Mouse (Mus musculus) right cerebral cortex, postnatal 14 days (tissue): Measurements from ENCODE around the gene Pum3.

Source experiments
- DNase-seq: peaks from one replicate; pipeline ENCODE4 v3.0.0; 2022

Gene Pum3

DNA sequence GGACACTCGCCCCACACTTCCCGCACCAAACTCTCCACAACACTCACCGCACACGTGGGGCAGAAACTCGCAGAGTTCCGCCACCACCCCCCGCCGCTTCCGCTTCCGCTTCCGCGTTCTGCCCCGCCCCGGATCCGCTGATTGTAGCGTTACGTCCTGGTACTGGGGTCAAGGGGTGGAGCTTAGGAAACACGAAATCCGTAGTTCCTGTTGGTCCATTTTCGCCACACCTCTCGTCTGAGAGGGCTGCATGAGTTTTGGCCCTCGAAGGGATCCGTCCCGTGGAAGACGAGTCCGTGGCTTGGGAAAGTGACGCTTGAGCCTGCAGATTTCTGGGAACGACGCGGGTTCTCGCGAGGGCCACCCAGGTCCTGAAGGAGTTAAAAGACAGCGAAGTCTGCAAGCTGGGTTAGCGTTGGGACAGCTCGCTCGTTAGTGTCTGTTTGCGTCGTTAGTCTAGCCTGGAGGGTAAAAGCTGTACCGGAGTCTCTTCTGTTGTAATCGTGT is at the start of gene Pum3:
TSS of gene Pum3 (minus strand) at position 81 of the 507 bp plus-strand sequence.
- peak; percentile 96 for DNase-seq

DNA sequence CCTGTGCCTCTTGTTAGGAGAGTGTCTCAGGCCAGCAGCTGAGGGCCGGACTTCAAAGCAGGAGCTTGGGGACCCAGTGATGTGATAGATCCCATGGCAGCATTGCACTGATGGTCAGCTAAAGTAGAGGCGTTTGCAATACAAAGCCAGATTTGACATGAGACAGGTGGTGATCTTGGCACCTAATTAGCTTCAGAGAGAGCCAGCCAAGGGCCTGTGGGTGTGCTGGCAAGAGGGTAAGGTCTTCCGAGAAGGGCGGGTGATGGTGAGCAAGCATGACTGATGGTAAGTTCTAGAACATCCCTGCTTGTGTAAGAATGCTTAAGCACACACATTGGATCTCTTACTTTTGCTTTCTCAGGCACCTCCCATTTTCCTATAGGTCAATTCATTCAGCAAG is 37.1 kb upstream of the Pum3 start:
- no peak for DNase-seq

- DNase-seq: peak; percentile 28
These were observed 33.0 kb upstream of the Pum3 start for GRCm38 (mm10) chr19:27462656-27463055.

GRCm38 (mm10) chr19:27450458-27450857 is 20.8 kb upstream of the Pum3 start:
- DNase-seq: peak; percentile 84

DNA sequence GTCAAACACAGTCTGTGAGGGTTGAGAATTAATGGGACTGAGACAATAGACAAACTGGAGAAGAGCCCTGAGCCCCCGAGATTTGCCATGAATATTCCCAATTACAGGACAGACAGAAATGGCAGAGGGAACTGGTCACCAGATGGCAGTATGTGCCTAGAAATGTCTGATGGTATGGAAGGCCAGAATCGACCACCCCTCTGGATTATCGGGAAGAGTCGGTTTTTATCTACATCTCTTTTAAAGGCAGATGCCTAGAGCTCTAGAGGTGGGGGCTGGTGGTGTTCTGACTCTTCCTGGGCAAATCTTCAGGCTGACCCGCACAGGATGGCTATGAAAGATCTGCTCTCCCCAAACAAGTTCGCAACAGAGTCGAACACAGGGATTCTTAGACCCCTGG is 17.9 kb upstream of the Pum3 start:
- peak; percentile 42 for DNase-seq

DNA sequence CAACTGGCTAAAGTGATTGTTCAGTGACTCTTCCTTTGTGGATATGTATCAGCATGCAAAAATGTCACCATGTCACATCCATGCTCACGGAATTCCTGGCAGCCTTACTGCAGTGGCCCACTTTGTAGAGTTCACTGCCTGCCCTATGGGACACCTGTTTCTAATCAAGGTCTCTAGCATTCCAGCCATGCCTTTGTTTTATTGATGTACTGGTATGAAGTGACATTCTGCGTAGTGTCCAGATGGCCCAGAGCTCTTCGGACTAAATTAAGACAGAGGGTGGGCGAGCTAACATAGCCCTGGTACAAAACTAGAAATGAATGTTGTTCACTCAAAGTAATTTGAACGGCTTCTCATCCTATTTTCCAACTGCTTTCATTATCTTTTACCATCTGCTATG is 11.5 kb upstream of the Pum3 start:
- DNase-seq: no peak

DNA sequence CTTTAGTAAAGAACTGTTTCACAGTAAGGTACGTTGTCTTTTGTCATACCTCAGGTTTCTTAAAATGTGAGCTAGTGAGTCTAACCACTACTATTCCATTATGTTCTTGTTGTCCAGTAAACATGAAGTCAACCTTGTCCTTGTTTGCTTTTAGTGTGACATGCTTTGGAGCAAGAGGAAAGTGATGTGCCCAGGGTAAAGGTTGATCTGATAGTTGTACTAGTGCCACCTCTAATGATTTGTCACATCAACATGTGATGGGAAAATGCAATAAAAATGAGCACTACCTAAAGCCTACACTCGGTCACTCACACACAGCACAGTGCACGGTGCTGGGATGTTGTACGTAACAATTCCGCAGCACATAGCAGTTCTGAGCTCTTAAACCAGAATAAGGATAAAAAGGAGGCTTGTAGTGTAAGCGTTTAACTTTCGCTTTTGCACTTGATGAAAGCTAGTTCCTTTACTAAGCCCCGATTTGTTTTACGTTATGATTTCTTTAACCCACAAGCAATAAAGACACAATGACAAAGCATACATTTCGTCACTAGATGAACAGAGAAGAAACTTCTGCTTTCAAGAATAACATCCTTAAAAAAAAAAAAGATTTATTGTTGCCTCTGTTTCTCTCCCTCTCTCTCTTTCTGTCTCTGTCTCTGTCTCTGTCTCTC is 8.5 kb upstream of the Pum3 start:
- no peak for DNase-seq

- no peak for DNase-seq
These were observed 781 bp upstream of the Pum3 start for GRCm38 (mm10) chr19:27430406-27430805.

DNA sequence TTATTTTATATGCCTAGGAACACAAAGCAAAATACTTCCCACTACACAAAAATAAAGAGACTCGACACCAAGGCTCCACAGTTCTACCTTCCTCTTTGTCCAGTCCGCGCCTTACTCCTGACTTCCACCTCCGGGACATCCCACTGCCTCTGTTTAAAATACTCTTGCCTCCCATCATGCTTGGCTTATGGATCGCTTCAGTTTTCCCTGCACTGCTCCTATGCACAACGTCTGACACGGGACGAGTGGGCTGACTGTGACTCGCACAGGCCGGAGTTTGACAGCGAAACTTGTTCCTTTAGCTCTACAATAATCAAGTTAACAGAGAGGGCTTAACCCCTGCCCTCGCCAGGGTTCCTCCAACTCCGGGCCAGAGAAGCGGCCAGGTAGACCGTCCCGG is 344 bp downstream of the Pum3 start:
- DNase-seq: no peak

GRCm38 (mm10) chr19:27427865-27428264 is 1.8 kb downstream of the Pum3 start:
- DNase-seq: no peak

- DNase-seq: no peak
These were observed 3.2 kb downstream of the Pum3 start for GRCm38 (mm10) chr19:27426451-27426850.

DNA sequence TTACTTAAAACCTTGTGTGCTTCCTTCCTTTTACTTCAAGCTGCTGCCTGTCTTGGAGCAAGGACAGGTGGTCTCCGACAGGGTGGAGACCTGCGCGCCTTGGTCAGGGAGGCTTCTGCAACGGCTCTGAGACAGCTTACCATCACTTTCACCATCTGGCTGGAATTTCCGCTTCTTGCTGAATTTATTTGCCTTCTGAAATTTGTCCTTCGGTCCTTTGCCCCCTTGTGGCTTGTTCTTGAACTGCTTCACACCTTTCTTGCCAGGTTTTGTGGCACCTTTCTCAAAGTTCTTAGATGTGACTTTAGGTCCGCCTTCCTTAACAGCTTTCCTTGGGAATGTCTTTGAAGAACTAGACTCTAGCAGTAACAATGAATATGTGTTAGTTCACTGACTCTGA is 4.0 kb downstream of the Pum3 start:
- peak; percentile 25 for DNase-seq

- no peak for DNase-seq
These were observed 12.2 kb downstream of the Pum3 start for GRCm38 (mm10) chr19:27417375-27417774.

DNA sequence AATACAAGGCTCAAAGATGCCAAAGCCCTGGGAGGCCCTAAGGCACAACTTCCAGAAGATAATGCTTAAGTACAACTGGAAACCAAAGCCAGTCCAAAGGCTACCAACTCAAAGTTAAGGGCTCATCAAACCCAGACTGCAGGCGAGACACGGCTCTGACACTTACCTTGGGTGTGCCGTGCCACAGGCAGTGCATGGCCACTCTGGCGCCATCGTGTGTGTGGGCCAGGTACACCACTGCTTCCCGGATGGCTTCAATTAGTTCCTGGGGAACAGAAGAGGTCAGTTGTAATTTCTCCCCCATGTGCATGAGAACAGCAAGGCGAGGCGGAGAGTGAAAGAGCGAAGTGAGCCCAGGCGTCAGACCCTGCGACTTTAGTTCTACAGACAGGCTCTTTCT is 13.1 kb downstream of the Pum3 start:
- DNase-seq: peak; percentile 48

GRCm38 (mm10) chr19:27411340-27411739 is 18.3 kb downstream of the Pum3 start:
- DNase-seq: no peak

GRCm38 (mm10) chr19:27410751-27411150 is 18.9 kb downstream of the Pum3 start:
- DNase-seq: no peak

- DNase-seq: no peak
These were observed 19.8 kb downstream of the Pum3 start for GRCm38 (mm10) chr19:27409782-27410181.

GRCm38 (mm10) chr19:27409196-27409595 is 20.4 kb downstream of the Pum3 start:
- DNase-seq: no peak

DNA sequence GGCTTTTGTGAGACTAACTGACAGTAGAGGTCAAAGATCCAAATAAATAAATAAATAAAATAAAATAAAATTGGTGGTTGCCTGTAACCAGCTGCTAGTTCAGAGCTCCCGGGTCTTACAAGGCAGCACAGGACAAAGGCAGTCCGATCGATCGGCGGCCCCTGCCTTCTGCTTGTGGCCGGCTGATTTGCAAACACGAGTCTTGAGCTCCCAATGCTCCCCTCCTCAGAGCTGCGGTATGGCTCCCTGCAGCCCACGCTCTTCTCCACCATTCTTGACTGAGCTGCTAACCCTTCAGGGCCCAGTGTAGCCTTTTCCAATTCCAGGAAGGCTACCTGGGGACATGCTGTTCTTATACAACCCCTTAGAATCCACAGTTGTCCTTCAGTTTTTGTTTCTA is 31.8 kb downstream of the Pum3 start:
- DNase-seq: no peak

DNA sequence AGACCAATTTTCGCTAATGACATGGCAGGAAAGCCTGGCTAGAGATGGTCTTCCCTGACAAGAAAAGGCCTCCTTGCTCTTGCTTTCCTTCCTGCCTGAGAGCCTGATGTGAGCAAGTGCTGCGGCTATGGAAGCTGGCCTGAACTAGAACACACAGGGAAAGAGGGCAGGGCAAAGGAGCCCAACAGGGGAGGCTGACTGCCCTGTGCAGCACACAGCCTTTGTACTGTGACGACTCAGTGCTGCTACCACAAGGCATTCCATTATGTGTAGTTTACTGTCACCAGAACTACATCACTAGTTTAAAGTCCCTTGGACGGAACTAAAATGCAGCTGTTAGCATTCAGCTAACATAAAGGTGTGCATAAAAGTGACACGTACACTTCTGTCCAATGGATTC is 32.4 kb downstream of the Pum3 start:
- DNase-seq: no peak

DNA sequence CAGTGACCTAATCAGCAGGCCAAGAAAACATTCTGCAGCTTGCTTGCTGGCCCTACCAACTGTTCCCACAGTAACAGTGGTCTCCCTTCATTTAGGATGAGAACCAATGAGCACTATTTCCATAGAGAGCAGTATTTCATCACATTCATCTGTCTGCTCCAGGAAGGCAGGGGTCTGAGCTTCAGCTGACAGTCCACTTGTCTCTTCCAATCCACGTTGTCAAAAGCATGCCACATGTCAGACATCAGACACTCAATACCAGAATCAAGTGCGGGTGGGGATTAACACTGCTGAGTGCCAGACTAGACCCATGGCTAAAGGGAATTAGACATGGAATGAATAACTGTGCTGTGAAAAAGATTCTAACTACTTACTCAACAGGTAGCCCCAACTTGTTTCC is 32.9 kb downstream of the Pum3 start:
- DNase-seq: no peak

DNA sequence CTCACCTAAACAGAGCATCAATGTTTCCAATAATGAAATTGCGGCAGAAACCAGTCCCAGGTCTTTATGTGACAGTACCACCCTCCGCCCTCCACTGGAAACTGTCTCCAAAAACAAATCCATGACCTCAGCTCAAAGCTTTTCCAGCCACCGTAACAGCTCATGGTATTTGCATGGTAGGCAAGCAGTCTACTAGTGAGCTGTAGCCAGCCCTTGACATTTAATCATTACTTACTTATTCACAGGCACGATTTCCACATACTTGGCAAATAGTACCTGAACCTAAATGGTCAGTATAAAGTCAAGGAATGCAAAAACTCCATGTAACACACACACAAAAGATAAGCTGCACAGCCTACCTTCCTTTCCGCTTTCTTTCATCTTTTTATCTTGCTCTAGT is 33.7 kb downstream of the Pum3 start:
- no peak for DNase-seq

- no peak for DNase-seq
These were observed 34.1 kb downstream of the Pum3 start for GRCm38 (mm10) chr19:27395481-27395880.

GRCm38 (mm10) chr19:27394341-27394990 is 35.2 kb downstream of the Pum3 start:
- DNase-seq: no peak

DNA sequence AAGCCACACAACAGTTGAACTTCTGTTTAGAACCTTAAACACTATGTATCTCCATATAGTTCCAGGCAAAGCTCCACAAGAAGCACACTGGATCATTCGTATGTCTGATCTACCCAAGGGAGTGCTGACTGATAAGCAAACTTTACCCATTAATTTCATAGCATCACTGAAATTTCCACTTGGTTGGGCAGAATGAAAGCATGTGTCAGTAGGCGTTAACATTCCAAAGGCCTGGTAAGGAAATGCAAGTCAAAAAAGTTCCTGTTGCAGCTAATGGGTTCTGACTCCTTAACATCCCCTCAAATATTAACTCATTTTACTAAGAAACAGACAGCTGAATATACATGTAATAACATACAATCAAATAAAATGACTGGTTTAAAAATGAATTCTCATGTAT is 37.2 kb downstream of the Pum3 start:
- no peak for DNase-seq
